Mouse (Mus musculus): ENCODE data around the gene Tcp11l1.

Tcp11l1 gene

DNA sequence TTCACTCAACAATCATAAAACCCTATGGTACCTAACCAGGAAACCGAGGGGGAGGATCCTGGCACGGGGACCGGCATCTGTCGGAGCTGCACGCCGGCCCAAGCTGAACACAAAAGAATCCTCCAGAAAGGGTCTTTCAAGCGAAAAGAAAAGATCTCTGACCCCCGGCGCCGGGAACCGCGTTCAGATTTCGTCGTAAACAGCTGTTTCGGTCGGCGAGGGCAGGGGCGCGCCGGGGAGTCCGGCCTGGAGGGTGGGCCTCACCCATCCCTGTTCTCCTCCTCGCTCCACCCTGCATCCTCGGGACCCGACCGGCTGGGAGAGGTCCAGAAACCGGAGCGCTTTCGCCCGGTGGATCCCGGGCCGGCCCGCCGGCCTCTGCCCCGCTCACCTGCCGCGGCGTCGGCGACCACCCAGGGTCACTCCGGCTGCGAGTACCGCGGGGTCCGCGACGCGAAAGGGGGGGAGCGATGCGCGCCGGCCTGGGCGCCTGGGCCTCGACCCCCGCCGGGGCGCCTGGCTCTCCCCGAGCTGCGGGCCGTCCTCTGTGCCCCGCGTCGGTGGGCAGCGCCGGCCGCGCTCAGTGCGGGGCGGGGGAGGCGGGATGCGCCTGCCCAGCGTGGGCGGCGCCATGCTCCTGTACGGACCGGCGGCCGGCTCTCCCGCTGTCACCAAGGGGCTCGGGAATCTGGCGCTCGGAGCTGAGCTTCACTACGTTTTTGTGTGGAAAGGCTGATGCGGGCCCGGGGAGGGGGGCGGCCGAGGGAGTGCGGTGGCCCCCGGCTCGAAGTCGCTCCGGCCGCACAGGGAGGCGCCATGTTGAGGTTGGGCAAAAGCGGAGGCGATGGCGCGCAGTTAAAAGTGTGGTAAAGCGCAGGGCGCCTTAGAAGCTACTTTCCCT, at the start of gene Tcp11l1:
Gene Tcp11l1 (minus strand): TSS at position 585 of the 901 bp plus-strand sequence.
- peak; percentile 67 for DNase-seq (ENCODE audit: low spot score)

- peak; percentile 24 for DNase-seq (ENCODE audit: low spot score)
These were observed 38.6 kb upstream of the Tcp11l1 start for GRCm38 (mm10) chr2:104750611-104751010.

DNA sequence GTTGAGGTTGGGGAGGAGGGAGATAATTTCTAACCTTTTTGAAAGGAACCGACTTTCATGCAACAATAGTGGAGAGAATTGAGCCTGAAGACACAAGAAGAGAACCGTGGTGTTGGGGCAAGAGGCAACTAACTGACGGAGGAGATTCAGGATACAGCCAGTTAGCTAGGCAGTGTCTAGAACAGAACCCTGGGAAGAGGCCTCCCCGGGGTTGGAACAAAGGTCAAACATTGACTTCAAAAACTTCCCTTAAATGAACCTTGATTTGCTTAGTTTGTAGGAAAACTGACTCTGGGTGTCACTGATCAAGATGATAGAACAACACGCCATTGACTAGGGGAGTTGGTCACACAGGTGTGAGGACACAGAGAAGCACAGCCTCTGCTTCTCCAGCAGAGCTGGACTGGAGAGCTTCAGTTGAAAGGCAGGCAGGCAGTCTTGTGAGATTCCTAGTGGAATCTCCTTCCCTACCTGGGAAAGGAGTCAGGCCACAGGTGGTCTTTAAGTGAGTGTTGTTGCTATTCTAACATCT, 36.7 kb upstream of the Tcp11l1 start:
- no peak for DNase-seq (ENCODE audit: low spot score)

DNA sequence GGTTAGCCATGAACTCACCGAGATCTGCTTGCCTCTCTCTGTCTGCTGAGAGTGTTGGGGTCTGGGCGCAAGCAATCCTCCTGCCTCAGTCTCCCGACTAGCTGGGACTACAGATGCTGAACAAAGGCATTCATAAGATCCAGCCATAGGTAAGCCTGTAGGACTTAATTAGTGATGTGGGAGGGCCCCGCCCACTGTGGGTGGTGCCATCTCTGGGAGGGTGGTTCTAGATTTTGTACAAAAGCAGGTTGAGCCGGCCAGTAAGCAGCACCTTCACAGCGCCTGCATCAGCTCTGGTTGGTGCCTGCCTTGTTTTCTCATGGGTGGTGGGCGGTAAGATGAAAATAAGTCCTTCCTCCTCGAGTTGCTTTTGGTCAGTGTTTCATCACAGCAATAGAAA, 34.3 kb upstream of the Tcp11l1 start:
- DNase-seq (ENCODE audit: low spot score): peak; percentile 35

- no peak for DNase-seq (ENCODE audit: low spot score)
These were observed 32.0 kb upstream of the Tcp11l1 start for GRCm38 (mm10) chr2:104743971-104744370.

DNA sequence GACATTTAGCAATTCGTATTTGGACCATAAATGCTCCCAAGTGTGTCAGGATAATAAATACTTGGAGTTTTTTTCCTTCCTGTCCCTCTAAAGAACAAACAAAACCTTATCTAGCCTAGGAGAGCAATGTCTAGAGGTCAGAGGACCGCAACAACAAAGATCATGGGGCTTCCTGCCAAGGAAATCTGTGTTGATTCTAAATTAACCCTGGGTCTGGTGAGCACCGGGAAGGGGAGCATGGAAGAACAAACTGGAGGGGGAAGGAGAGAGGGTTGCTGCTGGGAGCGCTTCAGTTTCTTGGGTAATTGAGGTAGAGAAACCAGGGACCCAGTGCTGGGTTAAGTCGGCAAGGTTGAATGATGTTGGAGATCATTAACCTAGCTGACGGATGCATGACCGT, 31.2 kb upstream of the Tcp11l1 start:
- no peak for DNase-seq (ENCODE audit: low spot score)

GRCm38 (mm10) chr2:104742741-104743064, 30.7 kb upstream of the Tcp11l1 start, which contains the start of gene Depdc7:
Gene Depdc7, minus strand, starts transcription at chr2:104742878.
- peak; percentile 94 for DNase-seq (ENCODE audit: low spot score)

DNA sequence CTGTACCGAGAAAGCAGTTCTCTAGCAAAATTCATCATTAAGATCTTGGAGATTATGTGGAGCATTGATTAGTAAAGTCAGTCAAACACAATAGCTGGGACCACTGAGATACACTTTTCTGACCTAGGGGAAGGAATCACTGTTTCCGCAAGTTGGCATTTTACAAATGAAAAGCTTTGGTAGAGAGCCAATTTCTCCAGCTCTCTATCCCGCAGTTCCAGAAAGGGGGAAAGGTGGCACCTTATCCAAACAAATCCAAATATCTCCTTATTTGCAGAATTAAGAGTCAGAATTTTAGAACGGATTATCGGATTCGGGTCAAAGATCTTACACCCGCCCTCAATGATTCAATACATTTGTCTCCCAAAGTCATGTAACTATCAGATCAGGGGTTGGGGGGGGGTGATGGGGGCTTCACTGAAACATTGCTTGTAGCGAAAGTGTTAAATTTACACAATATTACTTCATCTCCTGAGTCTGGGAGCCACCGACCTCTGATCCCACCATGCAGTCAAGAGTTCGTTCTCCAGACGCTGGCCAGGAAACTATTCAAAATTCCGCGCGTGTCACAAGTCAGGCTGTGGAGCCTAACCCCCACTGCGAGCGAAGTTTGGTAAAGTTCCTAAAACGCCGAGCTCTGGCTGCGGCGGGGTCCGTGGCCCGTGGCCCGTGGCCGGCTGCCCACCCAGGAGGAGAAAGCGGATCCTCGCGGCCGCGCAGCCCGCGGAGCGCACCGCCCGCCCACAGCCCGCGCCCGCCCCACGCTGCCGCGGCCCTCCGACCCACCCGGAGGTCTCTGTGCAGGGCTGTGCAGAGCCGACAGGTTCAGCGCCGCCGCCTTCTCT, 30.1 kb upstream of the Tcp11l1 start:
- DNase-seq (ENCODE audit: low spot score): no peak

GRCm38 (mm10) chr2:104741015-104741758, 29.2 kb upstream of the Tcp11l1 start:
- no peak for DNase-seq (ENCODE audit: low spot score)

DNA sequence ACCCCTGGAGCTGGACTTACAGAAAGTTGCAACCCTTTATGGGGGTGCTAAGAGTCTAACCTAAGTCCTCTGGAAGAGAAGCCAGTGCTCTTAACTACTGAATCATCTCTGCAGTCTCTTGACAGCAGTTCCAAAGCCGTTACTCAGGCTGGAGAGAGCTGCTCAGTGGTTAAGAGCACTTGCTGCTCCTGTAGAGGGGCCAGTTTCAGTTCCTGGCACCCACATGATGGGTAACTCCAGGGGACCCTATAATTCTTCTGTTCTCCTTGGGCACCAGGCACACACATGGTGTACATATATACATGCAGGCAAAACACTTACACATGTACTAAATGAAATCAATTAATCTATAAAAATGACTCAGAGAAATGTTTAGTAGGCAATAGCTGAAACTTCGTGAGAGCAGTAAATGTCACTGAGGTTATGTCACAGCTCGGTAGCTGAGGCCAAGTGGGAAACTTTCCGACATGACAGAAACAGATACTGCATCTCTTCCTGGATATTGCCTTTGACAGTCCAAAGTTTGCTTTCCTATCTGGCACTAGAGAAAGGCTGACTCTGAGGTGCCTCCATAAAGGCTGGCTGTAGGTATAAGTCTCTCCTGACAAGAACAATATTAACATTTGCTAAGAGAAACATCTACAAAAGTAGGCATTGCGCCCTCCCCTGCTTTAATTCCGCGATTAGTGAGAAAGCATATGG, 28.4 kb upstream of the Tcp11l1 start:
- no peak for DNase-seq (ENCODE audit: low spot score)

- DNase-seq (ENCODE audit: low spot score): no peak
These were observed 27.7 kb upstream of the Tcp11l1 start for GRCm38 (mm10) chr2:104739691-104740090.

GRCm38 (mm10) chr2:104736241-104736640, 24.3 kb upstream of the Tcp11l1 start:
- DNase-seq (ENCODE audit: low spot score): no peak

DNA sequence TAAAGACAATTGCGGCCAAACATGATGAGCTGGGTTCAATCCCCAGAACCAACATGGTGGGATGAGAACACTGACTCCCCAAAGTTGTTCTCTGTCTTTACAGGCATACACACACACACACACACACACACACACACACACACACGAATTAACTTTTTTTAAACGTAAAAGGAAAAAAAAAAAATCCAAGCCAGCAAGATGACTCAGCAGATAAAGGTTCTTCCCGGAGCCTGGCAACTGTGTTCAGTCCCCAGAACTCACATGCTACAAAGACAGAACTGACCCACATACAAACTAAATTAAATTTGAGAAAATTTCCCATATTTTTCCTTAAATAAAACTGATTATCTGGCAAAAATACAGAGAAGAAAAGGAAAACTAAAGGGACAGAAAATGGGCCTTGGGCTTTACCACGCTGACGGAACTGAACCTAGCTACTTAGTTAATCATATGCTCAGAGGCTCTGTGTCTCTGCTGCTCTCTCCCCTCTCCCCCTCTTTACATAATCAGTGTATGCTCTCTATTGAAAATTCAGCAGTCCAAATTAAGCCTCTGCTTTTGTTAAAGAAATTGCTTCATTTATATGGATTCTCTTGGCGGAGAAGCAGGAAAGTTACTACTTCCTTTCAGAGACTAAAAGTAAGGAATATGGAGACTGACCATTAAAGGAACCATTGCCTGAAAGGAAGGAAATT, 20.7 kb upstream of the Tcp11l1 start:
- no peak for DNase-seq (ENCODE audit: low spot score)

DNA sequence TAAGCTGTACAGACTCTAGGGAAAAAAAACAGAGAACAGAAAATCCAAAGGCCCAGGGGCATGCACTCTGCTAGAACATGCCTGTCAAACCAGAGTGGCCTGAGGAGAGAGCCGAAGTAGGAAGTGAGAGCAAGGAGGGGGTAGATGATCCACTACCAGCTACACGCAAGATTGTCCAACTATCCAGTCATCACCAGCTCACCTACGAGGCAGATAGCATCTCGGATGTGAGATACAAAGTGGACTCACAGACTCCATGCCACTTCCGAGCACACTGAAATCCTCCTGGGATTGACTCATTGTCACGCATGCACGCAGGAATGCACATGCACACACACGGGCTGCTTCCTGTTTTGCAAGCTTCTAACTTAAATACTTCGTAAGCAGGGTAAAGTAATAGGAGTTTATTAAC, 20.1 kb upstream of the Tcp11l1 start:
- peak; percentile 55 for DNase-seq (ENCODE audit: low spot score)

DNA sequence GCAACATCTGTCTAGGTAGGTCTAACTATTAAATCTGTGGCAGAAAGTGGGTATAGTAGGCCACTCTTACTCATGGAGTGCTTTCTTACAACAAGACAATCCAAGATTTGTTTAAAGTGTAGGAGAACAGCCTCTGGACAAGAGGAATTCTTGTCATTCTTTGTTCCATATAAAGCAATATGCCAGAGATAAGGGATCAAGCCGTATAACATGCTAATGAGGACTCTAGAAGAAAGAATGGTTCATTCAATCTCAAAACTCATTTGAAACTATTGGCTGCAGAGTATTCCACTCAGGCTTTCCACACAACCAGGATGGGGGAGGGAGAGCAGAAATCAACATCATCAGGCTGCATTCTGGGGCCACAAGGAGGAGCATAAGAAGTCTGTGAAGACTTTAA, 15.4 kb upstream of the Tcp11l1 start:
- DNase-seq (ENCODE audit: low spot score): no peak

GRCm38 (mm10) chr2:104722021-104722420, 10.1 kb upstream of the Tcp11l1 start:
- no peak for DNase-seq (ENCODE audit: low spot score)

DNA sequence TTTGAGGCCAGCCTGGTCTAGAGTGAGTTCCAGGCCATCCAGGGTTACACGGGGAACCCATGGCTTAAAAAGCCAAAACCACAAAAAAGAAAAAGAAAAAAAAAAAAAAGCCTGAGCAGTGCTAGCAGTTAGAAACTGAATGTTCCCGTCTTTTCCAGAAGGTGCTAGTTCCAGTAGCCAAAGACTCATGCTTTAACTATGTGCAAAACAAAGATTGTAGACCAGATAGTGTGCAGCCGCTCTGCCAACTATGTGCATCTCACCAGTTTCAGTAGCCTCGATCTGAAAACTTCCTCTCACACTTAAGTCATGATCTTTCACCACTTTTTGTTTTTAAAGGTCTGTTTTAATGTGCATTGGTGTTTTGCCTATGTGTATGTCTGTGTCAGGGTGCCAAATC, 5.9 kb upstream of the Tcp11l1 start:
- DNase-seq (ENCODE audit: low spot score): no peak

DNA sequence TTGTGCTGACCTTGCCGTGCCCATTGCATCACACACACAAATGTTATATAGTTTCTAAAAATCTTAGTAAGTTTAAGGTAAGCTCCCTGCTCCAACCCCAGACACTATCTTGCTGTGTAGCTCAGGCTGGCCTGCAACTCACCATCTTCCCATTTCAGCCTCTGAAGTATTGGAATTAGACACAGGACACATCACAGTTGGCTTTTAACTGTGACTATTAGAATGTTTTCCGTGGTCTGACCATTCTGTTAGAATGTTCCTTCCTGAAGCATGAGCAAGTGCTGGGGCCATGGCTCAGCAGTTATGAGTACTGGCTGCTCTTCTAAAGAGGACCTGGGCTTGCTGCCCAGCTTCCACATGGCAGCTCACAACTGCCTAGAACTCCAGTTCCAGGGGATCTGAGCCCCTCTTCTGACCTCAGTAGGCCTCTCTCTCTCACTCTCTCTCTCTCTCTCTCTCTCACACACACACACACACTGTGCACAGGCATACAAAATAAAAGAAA, 5.3 kb upstream of the Tcp11l1 start:
- peak; percentile 25 for DNase-seq (ENCODE audit: low spot score)

- DNase-seq (ENCODE audit: low spot score): no peak
These were observed 4.3 kb upstream of the Tcp11l1 start, which contains the start of gene Pin1rt1 for GRCm38 (mm10) chr2:104716279-104716678. Gene Pin1rt1, minus strand, starts transcription at chr2:104716379.

DNA sequence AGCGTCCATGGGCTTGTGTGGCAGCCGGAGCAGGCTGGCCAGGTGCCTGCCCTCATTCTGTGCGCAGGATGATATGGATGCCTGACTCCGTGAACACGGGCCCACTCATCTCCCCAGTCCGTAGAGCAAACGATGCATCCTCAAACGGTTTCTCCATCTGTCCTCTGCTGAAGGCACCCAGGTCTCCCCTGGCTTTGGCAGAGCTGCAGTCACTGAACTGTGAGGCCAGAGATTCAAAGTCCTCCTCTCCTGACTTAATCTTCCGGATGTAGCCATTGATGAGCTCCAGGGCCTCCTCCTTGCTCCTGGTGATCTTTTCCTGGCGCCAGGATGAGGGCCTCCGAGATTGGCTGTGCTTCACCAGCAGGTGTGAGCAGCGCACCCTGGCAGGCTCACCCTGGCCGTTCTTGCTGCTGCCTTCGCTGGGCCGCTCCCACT, 2.3 kb upstream of the Tcp11l1 start:
- no peak for DNase-seq (ENCODE audit: low spot score)

GRCm38 (mm10) chr2:104712486-104712809, 479 bp upstream of the Tcp11l1 start:
- DNase-seq (ENCODE audit: low spot score): no peak

Data from urinary bladder, postnatal 14 days (tissue).